Mouse (Mus musculus) heart, adult 2 months (tissue): ENCODE results near the gene Cobll1. TPM values are rescaled to one million over a fixed set of nuclear protein-coding genes. Genes with fewer than 3 reads are reported as not detected.

ENCODE experiments used
- DNase-seq, 2 experiments: peaks; one replicate each; pipeline ENCODE4 v3.0.0; 2021
- H3K27ac ChIP-seq: fragments of 200-600 bp; 2 replicates; pipeline ENCODE4 v1.8.1; 2022
- H3K27me3 ChIP-seq: fragments of 200-500 bp; 2 replicates; pipeline ENCODE4 v1.6.1; 2012; ENCODE audit warnings: mild to moderate bottlenecking, low read length, inconsistent platforms, mixed read lengths; ENCODE audit not compliant: control insufficient read depth, insufficient read depth
- H3K36me3 ChIP-seq: fragments of 200-500 bp; 2 replicates; pipeline ENCODE4 v1.6.1; 2012; ENCODE audit warnings: low read length, inconsistent platforms; ENCODE audit not compliant: control insufficient read depth, insufficient read depth
- H3K4me1 ChIP-seq: fragments of 200-500 bp; 2 replicates; pipeline ENCODE4 v1.6.1; 2011; ENCODE audit warnings: low read length; ENCODE audit not compliant: control insufficient read depth, insufficient read depth
- H3K4me3 ChIP-seq: fragments of 200-600 bp; 2 replicates; pipeline ENCODE4 v1.8.1; 2022
- H3K79me2 ChIP-seq: fragments of 200-500 bp; replicated peaks from 2 replicates; pipeline ENCODE4 v1.6.1; 2012; ENCODE audit warnings: mild to moderate bottlenecking, inconsistent platforms, low read length, moderate library complexity, mixed read lengths; ENCODE audit not compliant: control insufficient read depth, insufficient read depth
- H3K9ac ChIP-seq: fragments of 200-500 bp; 2 replicates; pipeline ENCODE4 v1.6.1; 2012; ENCODE audit warnings: low read depth, mild to moderate bottlenecking, control low read depth, inconsistent platforms, low read length, mixed read lengths
- CTCF ChIP-seq: fragments of 200-600 bp; IDR thresholded peaks from 2 replicates; pipeline ENCODE4 v1.8.1; 2022; ENCODE audit warnings: antibody characterized with exemption, mild to moderate bottlenecking, moderate library complexity
- EP300 ChIP-seq: fragments of 200-500 bp; IDR thresholded peaks from 2 replicates; pipeline ENCODE4 v1.6.1; 2011; ENCODE audit warnings: low read depth, low read length, control low read depth; ENCODE audit not compliant: insufficient read depth
- POLR2A ChIP-seq: fragments of 200-500 bp; IDR thresholded peaks from 2 replicates; pipeline ENCODE4 v1.6.1; 2011; ENCODE audit warnings: mild to moderate bottlenecking, low read depth, low read length, control low read depth; ENCODE audit not compliant: insufficient read depth
- WGBS: fragments of 180-500 bp; shearing (Covaris S2); methylation state at CpG from one replicate; pipeline ENCODE4 v1.1.7; 2018; 5-methylcytosine and 5-hydroxymethylcytosine counted together
- intact Hi-C: fragments of 180-260 bp; cut with DNase I; formaldehyde crosslinking; loops from one replicate; pipeline ENCODE4 v1.15.1; 2025
- polyA plus RNA-seq: library from polyadenylated mRNA; depleted of rRNA; stranded (reverse); fragments of >200 nt; gene quantifications from 2 replicates; pipeline ENCODE4 v1.2.3, GENCODE M21; 2012
- total RNA-seq, 2 experiments: library from RNA; stranded (reverse); gene quantifications; 2 replicates each; pipeline ENCODE4 v1.2.3; 2021

Gene Cobll1
- total and polyA plus RNA-seq, 3 experiments = 19.3 to 76.8 (median 53.3) TPM

GRCm38 (mm10) chr2:65103801-65104200 is 135.4 kb downstream of the Cobll1 start:
- no peak overlapping the region for H3K4me3 ChIP-seq
- intact Hi-C loops = no loop called here
- no peaks in the 10 kb centered on the region for H3K79me2 ChIP-seq
- no peaks in the 10 kb centered on the region; the same call in 1 of the 2 replicates for H3K4me1 ChIP-seq
- 73% methylated on average over 3 of the region's 3 CpGs for WGBS
- TF ChIP-seq EP300 (no peak), CTCF (no peak), POLR2A (no peak)
- H3K9ac ChIP-seq = no peak overlapping the region
- no peak for DNase-seq
- no peak overlapping the region for H3K27ac ChIP-seq
- H3K36me3 ChIP-seq = peaks cover 26% of the 10 kb centered on the region
- no peaks in the 10 kb centered on the region for H3K27me3 ChIP-seq

- intact Hi-C loops = loop anchor here (2.0 kb wide), 1 partner anchor 17 kb away; no protein-coding TSS in a partner anchor
- DNase-seq = no peak
- H3K4me3 ChIP-seq = no peak overlapping the region
- H3K27me3 ChIP-seq = no peaks in the 10 kb centered on the region
- 83% methylated on average over 2 of the region's 2 CpGs for WGBS
- no peak for TF ChIP-seq CTCF
- TF ChIP-seq EP300 = no peak
- TF ChIP-seq POLR2A = no peak
- no peak overlapping the region for H3K27ac ChIP-seq
- no peaks in the 10 kb centered on the region for H3K79me2 ChIP-seq
- H3K9ac ChIP-seq = no peak overlapping the region
- peaks cover 30% of the 10 kb centered on the region for H3K36me3 ChIP-seq
- no peaks in the 10 kb centered on the region; the same call in 1 of the 2 replicates for H3K4me1 ChIP-seq
Observed at GRCm38 (mm10) chr2:65101388-65101787, 137.8 kb downstream of the Cobll1 start.

- Histone ChIP-seq H3K4me3 (no peak overlapping the region), H3K4me1 (peaks cover 1% of the 10 kb centered on the region), H3K36me3 (peaks cover 37% of the 10 kb centered on the region), H3K27ac (no peak overlapping the region), H3K27me3 (no peaks in the 10 kb centered on the region), H3K9ac (no peak overlapping the region), H3K79me2 (no peaks in the 10 kb centered on the region)
- 72% methylated on average over 1 of the region's 1 CpGs for WGBS
- no peak for DNase-seq
- intact Hi-C loops = loop anchor here (2.0 kb wide), 1 partner anchor 19 kb away; no protein-coding TSS in a partner anchor
- no peak for TF ChIP-seq CTCF
- no peak for TF ChIP-seq EP300
- TF ChIP-seq POLR2A = no peak
Observed at GRCm38 (mm10) chr2:65100001-65100400, 139.2 kb downstream of the Cobll1 start.

DNA sequence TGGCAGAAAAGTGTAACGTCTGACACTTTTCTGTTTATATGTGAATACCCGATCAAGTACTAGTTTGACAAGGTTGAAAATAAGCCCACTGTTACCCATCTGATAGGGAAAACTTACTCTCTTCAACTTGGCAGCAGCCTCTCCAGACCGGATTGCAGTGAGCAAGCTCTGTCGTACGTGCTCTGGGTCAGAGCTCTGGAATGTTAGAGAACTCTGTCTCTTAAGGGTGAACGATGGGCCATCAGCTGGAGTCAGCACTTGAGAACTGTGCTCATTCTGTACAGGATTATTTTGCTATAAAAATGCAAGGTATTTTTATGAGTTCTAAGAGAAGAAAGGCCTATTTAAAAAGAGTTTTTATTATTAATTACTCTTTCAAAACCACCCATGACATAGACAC is 143.6 kb downstream of the Cobll1 start:
- H3K4me3 ChIP-seq = no peak overlapping the region
- no peaks in the 10 kb centered on the region for H3K27me3 ChIP-seq
- H3K36me3 ChIP-seq = peaks cover 34% of the 10 kb centered on the region
- no peaks in the 10 kb centered on the region for H3K79me2 ChIP-seq
- WGBS = 49% methylated on average over 6 of the region's 6 CpGs
- no peak overlapping the region for H3K9ac ChIP-seq
- DNase-seq = no peak
- H3K4me1 ChIP-seq = peaks cover 7% of the 10 kb centered on the region
- H3K27ac ChIP-seq = peak overlapping the region; percentile 7; the same call in 1 of the 2 replicates
- intact Hi-C loops = no loop called here
- TF ChIP-seq POLR2A (no peak), EP300 (no peak), CTCF (no peak)

- H3K27ac ChIP-seq = no peak overlapping the region
- no peaks in the 10 kb centered on the region for H3K79me2 ChIP-seq
- no peak for DNase-seq
- WGBS = 49% methylated on average over 2 of the region's 2 CpGs
- no peak overlapping the region for H3K9ac ChIP-seq
- no peaks in the 10 kb centered on the region for H3K27me3 ChIP-seq
- no peak for TF ChIP-seq POLR2A
- no peak for TF ChIP-seq CTCF
- no peak for TF ChIP-seq EP300
- no peak overlapping the region for H3K4me3 ChIP-seq
- H3K36me3 ChIP-seq = peaks cover 39% of the 10 kb centered on the region
- peaks cover 7% of the 10 kb centered on the region for H3K4me1 ChIP-seq
- intact Hi-C loops = no loop called here
Observed at GRCm38 (mm10) chr2:65093990-65094389, 145.2 kb downstream of the Cobll1 start.

DNA sequence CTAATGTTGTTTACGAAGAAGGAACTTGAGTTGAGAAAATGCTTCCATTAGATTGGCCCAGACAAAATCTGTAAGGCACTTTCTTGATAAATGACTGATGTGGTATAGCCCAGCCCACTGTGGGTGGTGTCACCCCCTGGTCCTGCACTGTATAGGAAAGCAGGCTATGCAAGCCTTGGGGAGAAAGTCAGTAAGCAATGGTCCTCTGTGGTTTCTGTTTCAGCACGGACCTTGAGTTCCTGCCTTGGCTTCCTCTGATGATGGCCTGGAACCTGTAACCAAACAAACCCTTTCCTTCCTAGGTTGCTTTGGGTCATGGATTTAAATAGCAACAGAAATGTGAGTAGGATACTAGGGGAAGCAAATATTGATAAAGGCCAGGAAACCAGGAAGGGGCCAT is 148.2 kb downstream of the Cobll1 start:
- intact Hi-C loops = no loop called here
- 43% methylated on average over 2 of the region's 2 CpGs for WGBS
- TF ChIP-seq EP300 = no peak
- no peak for TF ChIP-seq POLR2A
- TF ChIP-seq CTCF = no peak
- no peak for DNase-seq
- no peak overlapping the region for H3K4me3 ChIP-seq
- H3K27me3 ChIP-seq = no peaks in the 10 kb centered on the region
- H3K27ac ChIP-seq = peak overlapping the region; percentile 0; the same call in 1 of the 2 replicates
- no peaks in the 10 kb centered on the region for H3K79me2 ChIP-seq
- H3K9ac ChIP-seq = no peak overlapping the region
- peaks cover 34% of the 10 kb centered on the region for H3K36me3 ChIP-seq
- peaks cover 7% of the 10 kb centered on the region for H3K4me1 ChIP-seq
